Mouse (Mus musculus) heart, adult 18-20 months (tissue): ENCODE results near the gene Ascc3. TPM values are rescaled to one million over a fixed set of nuclear protein-coding genes. Genes with fewer than 3 reads are reported as not detected.

Experiments used
- DNase-seq, 2 experiments: peaks; one replicate each; pipeline ENCODE4 v3.0.0; 2021 to 2022; ENCODE audit warnings: mixed read lengths in 1 of 2
- long read RNA-seq, 2 experiments: library from polyadenylated mRNA; stranded (forward); transcript quantifications; one replicate each; pipeline ENCODE4 v2.0.0; 2021
- total RNA-seq, 2 experiments: library from RNA; stranded (reverse); gene quantifications; 2 replicates each; pipeline ENCODE4 v1.2.3; 2021

Ascc3 gene
- total RNA-seq: 10 to 100 TPM; 12.8 TPM
- long read RNA-seq, experiment 1, partial matches to known transcripts: 2 of 2 reads
- long read RNA-seq, experiment 1, other reads (novel, unspliced or antisense): 0 of 2 reads
- long read RNA-seq, experiment 2, partial matches to known transcripts: 2 of 2 reads
- long read RNA-seq, experiment 2, other reads (novel, unspliced or antisense): 0 of 2 reads

GRCm38 (mm10) chr10:50592355-50593293 is at the start of gene Ascc3:
Gene Ascc3 (plus strand): TSS chr10:50592669.
- DNase-seq: peak; percentile 94 to 95

GRCm38 (mm10) chr10:50584721-50585120 is 7.7 kb upstream of the Ascc3 start:
- DNase-seq: no peak

GRCm38 (mm10) chr10:50586556-50586955 is 5.9 kb upstream of the Ascc3 start:
- DNase-seq: no peak

GRCm38 (mm10) chr10:50593371-50593770 is 902 bp downstream of the Ascc3 start:
- DNase-seq: peak in 1 of 2 experiments; percentile 11

- DNase-seq: no peak
Observed at GRCm38 (mm10) chr10:50595340-50595739, 2.9 kb downstream of the Ascc3 start.

GRCm38 (mm10) chr10:50604919-50605318 is 12.4 kb downstream of the Ascc3 start:
- no peak for DNase-seq

GRCm38 (mm10) chr10:50613840-50614239 is 21.4 kb downstream of the Ascc3 start:
- no peak for DNase-seq

- DNase-seq: no peak
Observed at GRCm38 (mm10) chr10:50625874-50626273, 33.4 kb downstream of the Ascc3 start.

GRCm38 (mm10) chr10:50639607-50640006 is 47.1 kb downstream of the Ascc3 start:
- DNase-seq: no peak

- no peak for DNase-seq
Observed at GRCm38 (mm10) chr10:50650612-50651011, 58.1 kb downstream of the Ascc3 start.

GRCm38 (mm10) chr10:50653551-50653950 is 61.1 kb downstream of the Ascc3 start:
- DNase-seq: no peak

GRCm38 (mm10) chr10:50657352-50657751 is 64.9 kb downstream of the Ascc3 start:
- peak in 1 of 2 experiments; percentile 26 for DNase-seq

- DNase-seq: no peak
Observed at GRCm38 (mm10) chr10:50671517-50671916, 79.0 kb downstream of the Ascc3 start.

GRCm38 (mm10) chr10:50690324-50690723 is 97.9 kb downstream of the Ascc3 start:
- DNase-seq: no peak

- DNase-seq: peak in 1 of 2 experiments; percentile 24
Observed at GRCm38 (mm10) chr10:50698836-50699433, 106.5 kb downstream of the Ascc3 start.

GRCm38 (mm10) chr10:50701736-50702135 is 109.3 kb downstream of the Ascc3 start:
- DNase-seq: no peak

GRCm38 (mm10) chr10:50702361-50702760 is 109.9 kb downstream of the Ascc3 start:
- no peak for DNase-seq

- peak; percentile 11 to 34 for DNase-seq
Observed at GRCm38 (mm10) chr10:50704202-50704601, 111.7 kb downstream of the Ascc3 start.

GRCm38 (mm10) chr10:50704898-50705297 is 112.4 kb downstream of the Ascc3 start:
- DNase-seq: no peak

GRCm38 (mm10) chr10:50711286-50711685 is 118.8 kb downstream of the Ascc3 start:
- DNase-seq: no peak

GRCm38 (mm10) chr10:50711765-50712164 is 119.3 kb downstream of the Ascc3 start:
- no peak for DNase-seq

- no peak for DNase-seq
Observed at GRCm38 (mm10) chr10:50733459-50733858, 141.0 kb downstream of the Ascc3 start.

- DNase-seq: no peak
Observed at GRCm38 (mm10) chr10:50762069-50762468, 169.6 kb downstream of the Ascc3 start.
